Mouse (Mus musculus) olfactory bulb, adult 2 months (tissue): Measurements from ENCODE around the gene Wdtc1. TPM values are rescaled to one million over a fixed set of nuclear protein-coding genes. Genes with fewer than 3 reads are reported as not detected.
A peak's percentile ranks its signal among the peaks of the same experiment; 100 is the strongest.

Source experiments
- H3K27ac ChIP-seq: fragments of 200-500 bp; 2 replicates; pipeline ENCODE4 v1.5.1; 2012; ENCODE audit warnings: low read depth, low read length; ENCODE audit not compliant: insufficient read depth
- H3K4me1 ChIP-seq: fragments of 200-500 bp; 2 replicates; pipeline ENCODE4 v1.6.1; 2012; ENCODE audit warnings: low read length; ENCODE audit not compliant: control insufficient read depth, insufficient read depth
- H3K4me3 ChIP-seq: fragments of 200-500 bp; 2 replicates; pipeline ENCODE4 v1.5.1; 2012; ENCODE audit warnings: mild to moderate bottlenecking, low read depth, low read length, moderate library complexity; ENCODE audit not compliant: insufficient read depth
- CTCF ChIP-seq: fragments of 200-500 bp; IDR thresholded peaks from 2 replicates; pipeline ENCODE4 v1.5.1; 2012; ENCODE audit warnings: low read depth, mild to moderate bottlenecking, low read length, moderate library complexity; ENCODE audit not compliant: insufficient read depth
- POLR2A ChIP-seq: fragments of 200-500 bp; IDR thresholded peaks from 2 replicates; pipeline ENCODE4 v1.6.1; 2012; ENCODE audit warnings: mild to moderate bottlenecking, low read depth, low read length, moderate library complexity; ENCODE audit not compliant: insufficient read depth
- WGBS: fragments of 180-500 bp; shearing (Covaris S2); methylation state at CpG from one replicate; pipeline ENCODE4 v1.1.7; 2018; 5-methylcytosine and 5-hydroxymethylcytosine counted together
- polyA plus RNA-seq: library from polyadenylated mRNA; stranded (reverse); fragments of >200 nt; gene quantifications from 2 replicates; pipeline ENCODE4 v1.2.4, GENCODE M21; 2012; ENCODE audit warnings: low replicate concordance; ENCODE audit not compliant: missing spikeins, insufficient read depth, insufficient read length

Gene Wdtc1
- polyA plus RNA-seq, 1 experiment = not detected

GRCm38 (mm10) chr4:133281951-133282481 is 71.3 kb downstream of the Wdtc1 start:
- no peak overlapping the region for H3K4me3 ChIP-seq
- WGBS = 34% methylated on average over 5 of the region's 5 CpGs
- no peak for TF ChIP-seq CTCF
- TF ChIP-seq POLR2A = no peak
- H3K27ac ChIP-seq = peak overlapping the region; percentile 38; the same call in 1 of the 2 replicates
- peaks cover 7% of the 10 kb centered on the region for H3K4me1 ChIP-seq

GRCm38 (mm10) chr4:133281513-133281912 is 71.8 kb downstream of the Wdtc1 start:
- Histone ChIP-seq H3K4me1 (peaks cover 7% of the 10 kb centered on the region), H3K4me3 (no peak overlapping the region), H3K27ac (peak overlapping the region; percentile 38; the same call in 1 of the 2 replicates)
- TF ChIP-seq CTCF = no peak
- TF ChIP-seq POLR2A = no peak
- WGBS = 42% methylated on average over 7 of the region's 7 CpGs

GRCm38 (mm10) chr4:133278482-133278881 is 74.8 kb downstream of the Wdtc1 start:
- Histone ChIP-seq H3K27ac (no peak overlapping the region), H3K4me1 (peaks cover 14% of the 10 kb centered on the region), H3K4me3 (no peak overlapping the region)
- no peak for TF ChIP-seq POLR2A
- no peak for TF ChIP-seq CTCF
- 87% methylated on average over 3 of the region's 3 CpGs for WGBS

GRCm38 (mm10) chr4:133278067-133278466 is 75.2 kb downstream of the Wdtc1 start:
- TF ChIP-seq POLR2A = no peak
- no peak for TF ChIP-seq CTCF

GRCm38 (mm10) chr4:133277104-133278026 is 75.9 kb downstream of the Wdtc1 start, which contains the start of gene Tmem222:
Gene Tmem222 (minus strand): TSS chr4:133277792.
- no peak for TF ChIP-seq CTCF
- peak; percentile 64 for TF ChIP-seq POLR2A

More at GRCm38 (mm10) chr4:133278067-133278466, 75.2 kb downstream of the Wdtc1 start:
- Histone ChIP-seq H3K27ac (peak overlapping the region; percentile 78), H3K4me3 (peak overlapping the region; percentile 85), H3K4me1 (peaks cover 14% of the 10 kb centered on the region)
- 15% methylated on average over 6 of the region's 6 CpGs for WGBS

GRCm38 (mm10) chr4:133270929-133271328 is 82.4 kb downstream of the Wdtc1 start:
- H3K4me3 ChIP-seq = no peak overlapping the region
- WGBS = 76% methylated on average over 9 of the region's 9 CpGs
- TF ChIP-seq POLR2A (no peak), CTCF (no peak)
- peaks cover 6% of the 10 kb centered on the region for H3K4me1 ChIP-seq
- no peak overlapping the region for H3K27ac ChIP-seq

More at GRCm38 (mm10) chr4:133277104-133278026, 75.9 kb downstream of the Wdtc1 start, which contains the start of gene Tmem222:
- H3K4me3 ChIP-seq = peak within 1 kb of the TSS; percentile 85
- peak within 1 kb of the TSS; percentile 78 for H3K27ac ChIP-seq
- under 1% methylated on average over 73 of the region's 73 CpGs for WGBS
- H3K4me1 ChIP-seq = peaks cover 14% of the 10 kb centered on the region

- Histone ChIP-seq H3K4me1 (no peaks in the 10 kb centered on the region), H3K4me3 (no peak overlapping the region), H3K27ac (no peak overlapping the region)
- TF ChIP-seq CTCF (no peak), POLR2A (no peak)
- 86% methylated on average over 3 of the region's 3 CpGs for WGBS
Observed at GRCm38 (mm10) chr4:133269596-133269995, 83.7 kb downstream of the Wdtc1 start.

GRCm38 (mm10) chr4:133268931-133269330 is 84.3 kb downstream of the Wdtc1 start:
- H3K27ac ChIP-seq = no peak overlapping the region
- no peaks in the 10 kb centered on the region for H3K4me1 ChIP-seq
- 97% methylated on average over 3 of the region's 3 CpGs for WGBS
- TF ChIP-seq POLR2A = no peak
- TF ChIP-seq CTCF = no peak
- H3K4me3 ChIP-seq = no peak overlapping the region

GRCm38 (mm10) chr4:133266248-133266880 is 86.9 kb downstream of the Wdtc1 start:
- 91% methylated on average over 12 of the region's 12 CpGs for WGBS
- TF ChIP-seq CTCF = no peak
- Histone ChIP-seq H3K4me3 (no peak overlapping the region), H3K4me1 (no peaks in the 10 kb centered on the region), H3K27ac (no peak overlapping the region)
